Mouse (Mus musculus) intestine, postnatal 0 days (tissue): ENCODE measurements around the gene Pfkl. TPM values are rescaled to one million over a fixed set of nuclear protein-coding genes. Genes with fewer than 3 reads are reported as not detected.
A peak's percentile ranks its signal among the peaks of the same experiment; 100 is the strongest.

Source experiments
- ATAC-seq: fragments of 200-750 bp; cut with Nextera tagmentation; 2 replicates; pipeline ENCODE4 v1.8.0; 2017; ENCODE audit warnings: mild to moderate bottlenecking, moderate TSS enrichment, moderate library complexity
- H3K27ac ChIP-seq: fragments of 300-500 bp; sonication (generic); 2 replicates; pipeline ENCODE4 v1.5.1; 2014; ENCODE audit warnings: mild to moderate bottlenecking, low read depth, low read length, moderate library complexity
- H3K27me3 ChIP-seq: fragments of 300-500 bp; sonication (generic); replicated peaks from 2 replicates; pipeline ENCODE4 v1.6.1; 2014; ENCODE audit warnings: low read length, mixed read lengths; ENCODE audit not compliant: control insufficient read depth, insufficient read depth
- H3K36me3 ChIP-seq: fragments of 300-500 bp; sonication (generic); 2 replicates; pipeline ENCODE4 v1.6.1; 2014; ENCODE audit warnings: mild to moderate bottlenecking, moderate library complexity; ENCODE audit not compliant: control insufficient read depth, insufficient read depth
- H3K4me1 ChIP-seq: fragments of 300-500 bp; sonication (generic); replicated peaks from 2 replicates; pipeline ENCODE4 v1.6.1; 2014; ENCODE audit warnings: antibody characterized with exemption, low read length, mixed read lengths; ENCODE audit not compliant: control insufficient read depth, insufficient read depth
- H3K4me2 ChIP-seq: fragments of 300-500 bp; sonication (generic); replicated peaks from 2 replicates; pipeline ENCODE4 v1.6.1; 2014; ENCODE audit warnings: low read depth, mild to moderate bottlenecking, moderate library complexity
- H3K4me3 ChIP-seq: fragments of 300-500 bp; sonication (generic); 2 replicates; pipeline ENCODE4 v1.5.1; 2014; ENCODE audit warnings: low read depth, low read length
- H3K9ac ChIP-seq: fragments of 300-500 bp; sonication (generic); 2 replicates; pipeline ENCODE4 v1.6.1; 2014; ENCODE audit warnings: mild to moderate bottlenecking, low read depth, low read length
- H3K9me3 ChIP-seq: fragments of 300-500 bp; sonication (generic); 2 replicates; pipeline ENCODE4 v1.6.1; 2016; ENCODE audit warnings: mixed run types; ENCODE audit not compliant: control insufficient read depth
- CTCF ChIP-seq: sonication (generic); IDR thresholded peaks from 2 replicates; pipeline ENCODE4 v1.5.1; 2016; ENCODE audit warnings: low read depth, mild to moderate bottlenecking, control low read depth, antibody characterized with exemption, moderate library complexity
- WGBS: fragments of 180-500 bp; shearing (Covaris S2); extraction: QIAGEN DNeasy Blood & Tissue Kit; methylation state at CpG from one replicate; pipeline ENCODE4 v1.1.7; 2014; 5-methylcytosine and 5-hydroxymethylcytosine counted together
- polyA plus RNA-seq: library from polyadenylated mRNA; unstranded; fragments of >200 nt; fragmentation: Nextera tagmentation; extraction: Ambion mirVana; gene quantifications from 2 replicates; pipeline ENCODE4 v1.2.1, GENCODE M21; 2015

Gene Pfkl
- polyA plus RNA-seq, 1 experiment from 2014 or later, result 51.1 TPM

GRCm38 (mm10) chr10:77975653-77976052 is 34.2 kb downstream of the Pfkl start:
- H3K27ac ChIP-seq, result no peak overlapping the region
- no peak overlapping the region for H3K9ac ChIP-seq
- no peak overlapping the region for H3K4me2 ChIP-seq
- H3K4me1 ChIP-seq, result 0 out of 2 replicates have a peak, but pooled peaks cover 4% of the 10 kb centered on the region
- 8% methylated on average over 4 of the region's 4 CpGs for WGBS
- no peak for ATAC-seq
- TF ChIP-seq CTCF, result no peak
- H3K9me3 ChIP-seq, result no peaks in the 10 kb centered on the region
- no peaks in the 10 kb centered on the region for H3K27me3 ChIP-seq
- H3K4me3 ChIP-seq, result no peak overlapping the region
- no peaks in the 10 kb centered on the region; the same call in 1 of the 2 replicates for H3K36me3 ChIP-seq

- no peak for ATAC-seq
- Histone ChIP-seq H3K9me3 (no peaks in the 10 kb centered on the region), H3K36me3 (no peaks in the 10 kb centered on the region), H3K4me1 (0 out of 2 replicates have a peak, but pooled peaks cover 4% of the 10 kb centered on the region), H3K4me2 (no peak overlapping the region), H3K9ac (no peak overlapping the region), H3K4me3 (no peak overlapping the region), H3K27ac (no peak overlapping the region), H3K27me3 (peaks cover 6% of the 10 kb centered on the region)
- no peak for TF ChIP-seq CTCF
- WGBS, result 58% methylated on average over 5 of the region's 5 CpGs
Observed at GRCm38 (mm10) chr10:77974811-77975210, 35.1 kb downstream of the Pfkl start.

GRCm38 (mm10) chr10:77974323-77974722 is 35.6 kb downstream of the Pfkl start:
- H3K9ac ChIP-seq, result no peak overlapping the region
- H3K4me2 ChIP-seq, result no peak overlapping the region
- H3K36me3 ChIP-seq, result no peaks in the 10 kb centered on the region
- no peak for TF ChIP-seq CTCF
- H3K9me3 ChIP-seq, result no peaks in the 10 kb centered on the region
- no peak overlapping the region for H3K27ac ChIP-seq
- H3K4me3 ChIP-seq, result no peak overlapping the region
- 0 out of 2 replicates have a peak, but pooled peaks cover 4% of the 10 kb centered on the region for H3K4me1 ChIP-seq
- WGBS, result 68% methylated on average over 5 of the region's 5 CpGs
- peaks cover 10% of the 10 kb centered on the region for H3K27me3 ChIP-seq
- no peak for ATAC-seq

- H3K27me3 ChIP-seq, result peaks cover 16% of the 10 kb centered on the region
- no peaks in the 10 kb centered on the region for H3K9me3 ChIP-seq
- H3K4me3 ChIP-seq, result no peak overlapping the region
- H3K4me2 ChIP-seq, result no peak overlapping the region
- no peak overlapping the region for H3K27ac ChIP-seq
- ATAC-seq, result no peak
- no peaks in the 10 kb centered on the region for H3K4me1 ChIP-seq
- H3K36me3 ChIP-seq, result no peaks in the 10 kb centered on the region
- WGBS, result 67% methylated on average over 17 of the region's 17 CpGs
- peak; percentile 47 for TF ChIP-seq CTCF
- H3K9ac ChIP-seq, result no peak overlapping the region
Observed at GRCm38 (mm10) chr10:77971709-77972553, 38.0 kb downstream of the Pfkl start.

- no peak overlapping the region for H3K4me3 ChIP-seq
- H3K27ac ChIP-seq, result no peak overlapping the region
- H3K9me3 ChIP-seq, result no peaks in the 10 kb centered on the region
- no peak for ATAC-seq
- H3K4me2 ChIP-seq, result no peak overlapping the region
- 72% methylated on average over 10 of the region's 10 CpGs for WGBS
- H3K4me1 ChIP-seq, result no peaks in the 10 kb centered on the region
- peaks cover 16% of the 10 kb centered on the region for H3K27me3 ChIP-seq
- no peak overlapping the region for H3K9ac ChIP-seq
- TF ChIP-seq CTCF, result no peak
- H3K36me3 ChIP-seq, result no peaks in the 10 kb centered on the region
Observed at GRCm38 (mm10) chr10:77971191-77971590, 38.7 kb downstream of the Pfkl start.

- Histone ChIP-seq H3K4me3 (peak within 1 kb of the TSS; percentile 12; the same call in 1 of the 2 replicates), H3K9ac (no peak within 1 kb of the TSS), H3K27me3 (peaks cover 16% of the 10 kb centered on the region), H3K9me3 (no peaks in the 10 kb centered on the region), H3K36me3 (no peaks in the 10 kb centered on the region), H3K27ac (no peak within 1 kb of the TSS), H3K4me1 (no peaks in the 10 kb centered on the region), H3K4me2 (peak within 1 kb of the TSS; percentile 55)
- WGBS, result 81% methylated on average over 6 of the region's 6 CpGs
- TF ChIP-seq CTCF, result no peak
- ATAC-seq, result no peak
Observed at GRCm38 (mm10) chr10:77970481-77970880, 39.4 kb downstream of the Pfkl start, which contains the start of gene Trpm2. Gene Trpm2, minus strand, starts transcription at chr10:77970563.
